Mouse (Mus musculus) left cerebral cortex, adult 2 months (tissue): Measurements from ENCODE around the gene Bcl2l15. TPM values are rescaled to one million over a fixed set of nuclear protein-coding genes. Genes with fewer than 3 reads are reported as not detected.
A peak's percentile ranks its signal among the peaks of the same experiment; 100 is the strongest.
"Not testable (repeated sequence)": the region's sequence is repeated elsewhere in the genome, so short reads cannot be mapped to it uniquely, and the experiment has no call there.

Source experiments
- DNase-seq, 2 experiments: peaks; one replicate each; pipeline ENCODE4 v3.0.0; 2021 to 2022; ENCODE audit warnings: low spot score in 2 of 2, mixed read lengths in 1 of 2; ENCODE audit errors: extremely low spot score in 1 of 2
- H3K27ac ChIP-seq: fragments of 200-600 bp; 2 replicates; pipeline ENCODE4 v1.8.1; 2022
- H3K4me3 ChIP-seq: fragments of 200-600 bp; 2 replicates; pipeline ENCODE4 v1.8.1; 2022
- CTCF ChIP-seq: fragments of 200-600 bp; IDR thresholded peaks from 2 replicates; pipeline ENCODE4 v1.8.1; 2022; ENCODE audit warnings: antibody characterized with exemption, mild to moderate bottlenecking, moderate library complexity
- intact Hi-C: fragments of 180-260 bp; cut with DNase I; formaldehyde crosslinking; loops from one replicate; pipeline ENCODE4 v1.15.1; 2025
- long read RNA-seq, 2 experiments: library from polyadenylated mRNA; stranded (forward); transcript quantifications; one replicate each; pipeline ENCODE4 v2.0.0; 2021; ENCODE audit warnings: borderline mapping rate in 2 of 2
- total RNA-seq, 2 experiments: library from RNA; stranded (reverse); gene quantifications; 2 replicates each; pipeline ENCODE4 v1.2.3; 2021

Bcl2l15 gene
- 1 to 10 TPM; 1.3 to 1.8 TPM for total RNA-seq
- long read RNA-seq, experiment 1 = 0 reads
- long read RNA-seq, experiment 2 = 0 reads

DNA sequence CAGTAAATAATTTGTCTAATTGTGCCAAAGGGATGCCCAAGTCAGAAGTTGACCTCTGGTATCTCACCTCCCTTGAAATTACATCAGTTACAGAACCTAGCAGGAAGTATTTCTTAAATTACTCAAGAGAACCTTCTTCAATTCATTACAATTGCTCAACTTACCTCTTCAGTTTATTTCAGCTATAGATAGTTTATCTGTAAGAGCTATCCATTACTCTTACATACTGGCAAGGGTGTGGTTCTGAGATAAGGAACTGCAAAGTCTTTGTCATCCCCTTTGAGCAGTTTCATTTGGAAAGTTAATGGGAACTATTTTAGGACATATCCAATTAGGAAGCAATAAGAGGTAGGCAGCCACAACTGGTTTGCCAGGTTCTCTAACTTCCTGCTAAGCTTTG lies at the start of gene Bcl2l15:
TSS of gene Bcl2l15 (plus strand) at position 176 of the 400 bp plus-strand sequence.
- intact Hi-C loops = no loop called here
- Histone ChIP-seq H3K4me3 (no peak within 1 kb of the TSS), H3K27ac (no peak within 1 kb of the TSS)
- no peak for DNase-seq
- no peak for TF ChIP-seq CTCF

GRCm38 (mm10) chr3:103782844-103783609 lies 49.4 kb upstream of the Bcl2l15 start:
- no peak overlapping the region for H3K4me3 ChIP-seq
- H3K27ac ChIP-seq = no peak overlapping the region
- TF ChIP-seq CTCF = no peak
- intact Hi-C loops = no loop called here
- DNase-seq = no peak

- TF ChIP-seq CTCF = no peak
- H3K27ac ChIP-seq = no peak overlapping the region
- no peak overlapping the region for H3K4me3 ChIP-seq
- DNase-seq = no peak
- intact Hi-C loops = no loop called here
These were observed 45.2 kb upstream of the Bcl2l15 start for GRCm38 (mm10) chr3:103787225-103787624.

GRCm38 (mm10) chr3:103789096-103789495 lies 43.3 kb upstream of the Bcl2l15 start:
- H3K4me3 ChIP-seq = no peak overlapping the region
- TF ChIP-seq CTCF = no peak
- H3K27ac ChIP-seq = no peak overlapping the region
- no peak for DNase-seq
- intact Hi-C loops = no loop called here

GRCm38 (mm10) chr3:103789891-103790345 lies 42.5 kb upstream of the Bcl2l15 start:
- intact Hi-C loops = loop anchor here (2.0 kb wide), 1 partner anchor 125 kb away; the partner anchor contains the start of gene Rsbn1
- no peak for TF ChIP-seq CTCF
- Histone ChIP-seq H3K4me3 (peak overlapping the region; percentile 90), H3K27ac (peak overlapping the region; percentile 99)
- peak; percentile 20 to 21 for DNase-seq

- Histone ChIP-seq H3K4me3 (peak overlapping the region; percentile 90), H3K27ac (peak overlapping the region; percentile 99)
- intact Hi-C loops = loop anchor here (1.0 to 2.0 kb wide), 2 partner anchors 19 to 124 kb away; partner anchors contain the start of genes Ap4b1, Dclre1b, Gm43064 and Rsbn1
- no peak; the same call in 1 of the 2 replicates for TF ChIP-seq CTCF
- DNase-seq = peak in 1 of 2 experiments; percentile 38
These were observed 41.9 kb upstream of the Bcl2l15 start for GRCm38 (mm10) chr3:103790346-103791145.

GRCm38 (mm10) chr3:103791230-103792110 lies 40.9 kb upstream of the Bcl2l15 start, which contains the start of gene Hipk1:
Hipk1 (minus strand) TSS chr3:103791563.
- H3K27ac ChIP-seq = peak within 1 kb of the TSS; percentile 99
- intact Hi-C loops = loop anchor here (1.0 to 2.0 kb wide), 2 partner anchors 18 to 123 kb away; partner anchors contain the start of genes Ap4b1, Dclre1b, Gm43064 and Rsbn1
- peak within 1 kb of the TSS; percentile 90 for H3K4me3 ChIP-seq
- TF ChIP-seq CTCF = no peak; the same call in 1 of the 2 replicates
- DNase-seq = peak; percentile 94 to 95

DNA sequence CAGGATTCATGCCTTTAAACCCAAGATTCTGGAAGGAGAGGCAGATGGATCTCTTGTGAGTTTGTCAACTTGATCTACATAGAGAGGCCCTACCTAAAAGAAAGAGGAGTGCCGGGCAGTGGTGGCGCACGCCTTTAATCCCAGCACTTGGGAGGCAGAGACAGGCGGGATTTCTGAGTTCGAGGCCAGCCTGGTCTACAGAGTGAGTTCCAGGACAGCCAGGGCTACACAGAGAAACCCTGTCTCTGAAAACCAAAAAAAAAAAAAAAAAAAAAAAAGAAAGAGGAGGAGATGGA lies 40.3 kb upstream of the Bcl2l15 start:
- H3K4me3 ChIP-seq = peak overlapping the region; percentile 90

DNA sequence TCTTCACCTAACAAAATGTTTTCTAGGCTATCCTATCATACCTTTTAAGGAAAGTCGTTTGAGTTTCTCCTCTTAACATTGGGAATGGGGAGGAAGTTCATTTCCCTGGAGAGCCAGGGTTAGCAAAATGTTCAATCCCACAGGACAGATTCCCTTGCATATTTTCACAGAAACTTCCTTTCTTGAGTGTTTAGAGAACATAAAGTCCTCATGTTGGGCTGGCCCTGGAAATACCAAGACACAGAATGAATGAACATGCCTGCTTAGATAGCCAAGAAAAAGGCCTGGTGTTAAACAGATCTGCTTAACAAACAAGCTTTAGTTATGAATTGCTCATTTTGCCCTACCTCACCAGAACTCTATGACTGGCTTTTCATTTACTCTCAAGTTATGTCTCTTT lies 39.8 kb upstream of the Bcl2l15 start:
- no peak for TF ChIP-seq CTCF
- H3K27ac ChIP-seq = no peak overlapping the region
- intact Hi-C loops = no loop called here
- no peak overlapping the region for H3K4me3 ChIP-seq
- no peak for DNase-seq

More for the DNA sequence above, 40.3 kb upstream of the Bcl2l15 start:
- intact Hi-C loops, DNase-seq: not testable (repeated sequence)
- peak overlapping the region; percentile 99 for H3K27ac ChIP-seq

DNA sequence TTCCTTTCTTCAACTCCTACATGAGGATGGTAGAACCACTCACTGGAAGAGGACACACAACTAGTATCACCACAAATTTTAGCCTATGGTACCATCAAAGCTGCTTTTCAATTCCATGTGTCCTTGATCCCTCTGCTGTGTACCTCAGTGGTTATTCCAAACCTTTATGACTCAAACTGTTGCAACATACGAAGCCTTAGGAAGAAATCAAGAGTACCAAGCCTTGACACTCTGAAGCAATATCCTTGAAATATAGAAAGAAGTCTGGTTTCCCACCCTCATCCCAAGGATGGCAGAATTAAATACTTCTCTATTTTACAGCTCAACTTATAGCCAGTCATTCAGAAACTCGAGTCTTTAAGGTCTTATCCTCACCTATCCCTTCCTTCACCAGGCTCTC lies 36.0 kb upstream of the Bcl2l15 start:
- no peak overlapping the region for H3K4me3 ChIP-seq
- TF ChIP-seq CTCF = no peak
- no peak overlapping the region for H3K27ac ChIP-seq
- intact Hi-C loops = no loop called here
- DNase-seq = no peak

GRCm38 (mm10) chr3:103799507-103799906 lies 32.9 kb upstream of the Bcl2l15 start:
- no peak for TF ChIP-seq CTCF
- Histone ChIP-seq H3K4me3 (no peak overlapping the region), H3K27ac (no peak overlapping the region)
- intact Hi-C loops = no loop called here
- DNase-seq = no peak
